Mouse (Mus musculus) lung, postnatal 0 days (tissue): ENCODE measurements around the gene Fnbp1. TPM values are rescaled to one million over a fixed set of nuclear protein-coding genes. Genes with fewer than 3 reads are reported as not detected.

Experiments
- ATAC-seq: fragments of 200-750 bp; cut with Nextera tagmentation; 2 replicates; pipeline ENCODE4 v1.8.0; 2017; ENCODE audit warnings: moderate library complexity
- DNase-seq: peaks from one replicate; pipeline ENCODE4 v3.0.0-alpha.2; 2016; ENCODE audit warnings: low spot score
- H3K27ac ChIP-seq: fragments of 300-500 bp; sonication (generic); 2 replicates; pipeline ENCODE4 v1.5.1; 2014; ENCODE audit warnings: antibody characterized with exemption, mild to moderate bottlenecking, low read length, mixed read lengths
- H3K27me3 ChIP-seq: fragments of 300-500 bp; sonication (generic); replicated peaks from 2 replicates; pipeline ENCODE4 v1.6.1; 2014; ENCODE audit warnings: low read length, mixed read lengths; ENCODE audit not compliant: insufficient read depth
- H3K36me3 ChIP-seq: fragments of 300-500 bp; sonication (generic); 2 replicates; pipeline ENCODE4 v1.6.1; 2014; ENCODE audit warnings: low read length, mixed read lengths; ENCODE audit not compliant: insufficient read depth
- H3K4me1 ChIP-seq: fragments of 300-500 bp; sonication (generic); 2 replicates; pipeline ENCODE4 v1.6.1; 2014; ENCODE audit warnings: antibody characterized with exemption, low read depth, low read length, mixed read lengths; ENCODE audit not compliant: insufficient read depth
- H3K4me2 ChIP-seq: fragments of 300-500 bp; sonication (generic); replicated peaks from 2 replicates; pipeline ENCODE4 v1.6.1; 2014; ENCODE audit warnings: low read depth, mild to moderate bottlenecking, low read length, moderate library complexity, mixed read lengths
- H3K4me3 ChIP-seq: fragments of 300-500 bp; sonication (generic); 2 replicates; pipeline ENCODE4 v1.5.1; 2014; ENCODE audit warnings: low read depth, low read length
- H3K9ac ChIP-seq: fragments of 300-500 bp; sonication (generic); replicated peaks from 2 replicates; pipeline ENCODE4 v1.6.1; 2014; ENCODE audit warnings: low read depth, mild to moderate bottlenecking
- H3K9me3 ChIP-seq: fragments of 300-500 bp; sonication (generic); 2 replicates; pipeline ENCODE4 v1.6.1; 2016; ENCODE audit warnings: low read length, mixed read lengths
- CTCF ChIP-seq: IDR thresholded peaks from 2 replicates; pipeline ENCODE4 v1.5.1; 2016; ENCODE audit warnings: antibody characterized with exemption, mild to moderate bottlenecking
- EP300 ChIP-seq: IDR thresholded peaks from 2 replicates; pipeline ENCODE4 v1.6.1; 2016; ENCODE audit warnings: antibody characterized with exemption, mild to moderate bottlenecking, control low read depth
- WGBS: fragments of 180-500 bp; shearing (Covaris S2); extraction: QIAGEN DNeasy Blood & Tissue Kit; methylation state at CpG from one replicate; pipeline ENCODE4 v1.1.7; 2014; 5-methylcytosine and 5-hydroxymethylcytosine counted together
- polyA plus RNA-seq: library from polyadenylated mRNA; unstranded; fragments of >200 nt; fragmentation: Nextera tagmentation; extraction: Ambion mirVana; gene quantifications from 2 replicates; pipeline ENCODE4 v1.2.1, GENCODE M21; 2015

Gene Fnbp1
- polyA plus RNA-seq, 1 experiment from 2014 or later: 7.2 TPM

DNA sequence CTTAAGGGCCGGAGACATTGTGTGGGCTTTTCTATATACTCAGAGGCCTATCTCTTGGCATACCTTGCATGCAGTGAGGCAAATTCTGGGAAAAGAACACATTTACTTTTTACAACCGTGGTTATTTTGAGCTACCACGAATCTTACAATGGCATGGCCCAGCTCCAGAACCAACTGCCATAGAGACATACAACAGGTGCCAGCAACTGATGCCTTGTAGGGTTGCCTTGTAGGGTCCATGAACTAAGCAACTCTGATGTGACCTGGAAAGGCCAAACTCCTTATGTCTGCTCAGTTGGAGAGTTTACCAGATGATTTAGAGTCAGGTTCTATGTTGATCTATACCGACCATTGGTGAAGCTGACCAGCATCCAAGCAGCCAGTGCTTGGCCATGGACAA, 147.0 kb downstream of the Fnbp1 start:
- TF ChIP-seq CTCF (no peak), EP300 (no peak)
- Histone ChIP-seq H3K4me2 (no peak overlapping the region), H3K27ac (no peak overlapping the region), H3K4me1 (no peaks in the 10 kb centered on the region), H3K27me3 (no peaks in the 10 kb centered on the region), H3K9me3 (no peaks in the 10 kb centered on the region), H3K36me3 (peaks cover under 1% of the 10 kb centered on the region; the same call in 1 of the 2 replicates), H3K9ac (no peak overlapping the region), H3K4me3 (no peak overlapping the region)
- 92% methylated on average over 4 of the region's 4 CpGs for WGBS
- ATAC-seq (no peak), DNase-seq (no peak)

DNA sequence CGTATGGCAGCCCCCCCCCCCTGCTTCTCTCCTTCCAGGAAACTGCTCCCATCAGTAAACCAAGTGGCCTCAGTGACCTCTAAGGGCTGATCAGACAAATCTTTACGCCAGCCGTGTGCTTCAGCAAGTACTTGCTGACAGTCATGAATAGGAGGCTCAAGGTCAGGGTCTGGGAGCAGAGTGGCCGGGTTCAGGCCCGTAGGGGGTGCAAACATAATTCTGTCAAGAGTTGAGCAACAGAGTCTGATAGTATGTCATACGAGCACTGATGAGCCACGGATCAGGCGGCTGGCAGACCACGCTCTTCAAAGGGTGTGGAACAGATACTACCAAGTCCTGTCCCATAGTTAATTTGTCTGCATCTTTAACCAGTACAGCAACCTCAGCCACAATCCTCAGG, 151.6 kb downstream of the Fnbp1 start:
- H3K27me3 ChIP-seq: no peaks in the 10 kb centered on the region
- H3K27ac ChIP-seq: no peak overlapping the region
- no peak overlapping the region for H3K9ac ChIP-seq
- no peaks in the 10 kb centered on the region for H3K4me1 ChIP-seq
- DNase-seq (no peak), ATAC-seq (no peak)
- no peaks in the 10 kb centered on the region for H3K9me3 ChIP-seq
- no peak for TF ChIP-seq EP300
- no peak for TF ChIP-seq CTCF
- no peak overlapping the region for H3K4me3 ChIP-seq
- 86% methylated on average over 9 of the region's 9 CpGs for WGBS
- no peak overlapping the region for H3K4me2 ChIP-seq
- no peaks in the 10 kb centered on the region for H3K36me3 ChIP-seq

DNA sequence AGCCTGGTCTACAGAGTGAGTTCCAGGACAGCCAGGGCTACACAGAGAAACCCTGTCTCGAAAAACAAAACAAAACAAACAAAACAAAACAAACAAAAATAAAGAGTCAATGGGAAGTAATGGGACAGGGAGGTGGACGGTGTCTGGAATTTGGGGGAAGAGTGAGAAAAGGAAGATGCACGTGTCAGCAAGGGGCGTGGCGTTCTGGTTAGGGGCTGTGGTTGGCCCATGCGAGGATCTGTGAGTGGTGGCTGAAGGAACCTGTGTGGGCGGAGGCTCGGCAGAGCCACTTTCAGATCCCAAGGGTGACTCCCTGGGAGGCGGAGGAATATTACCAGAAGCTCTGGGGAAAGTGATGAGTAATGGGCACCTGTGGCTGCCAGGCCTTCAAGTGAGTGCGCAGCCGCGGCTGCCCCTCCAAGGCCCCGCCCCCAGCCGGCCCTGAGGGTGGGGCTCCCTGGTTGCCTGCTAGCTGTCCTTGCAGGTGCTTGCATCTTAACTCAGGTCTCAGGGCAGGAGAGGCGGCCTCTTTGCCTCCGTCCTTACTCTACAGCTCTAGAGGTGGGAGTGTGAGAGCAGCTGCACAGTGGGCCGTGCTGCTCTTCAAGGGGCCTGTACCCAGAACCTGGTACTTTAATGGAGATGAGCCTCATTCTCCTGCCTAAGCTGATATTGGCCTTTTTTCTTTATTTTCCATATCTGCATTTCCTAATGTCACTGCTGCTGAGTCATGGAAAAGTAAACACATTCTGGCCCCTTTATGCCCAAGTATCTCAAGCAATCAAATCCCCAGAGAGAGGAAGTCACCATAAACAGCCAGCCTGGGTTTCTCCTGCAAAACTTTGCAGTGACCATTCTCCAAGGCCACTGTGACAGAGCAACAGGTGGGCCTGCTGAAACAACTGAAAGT, 156.4 kb downstream of the Fnbp1 start:
- peaks cover 12% of the 10 kb centered on the region; the same call in 1 of the 2 replicates for H3K4me1 ChIP-seq
- TF ChIP-seq CTCF: no peak
- TF ChIP-seq EP300: no peak
- no peaks in the 10 kb centered on the region for H3K9me3 ChIP-seq
- DNase-seq (peak; percentile 93), ATAC-seq (peak; percentile 15)
- no peaks in the 10 kb centered on the region for H3K36me3 ChIP-seq
- 31% methylated on average over 17 of the region's 17 CpGs for WGBS
- H3K4me2 ChIP-seq: 0 out of 2 replicates have a peak overlapping the region, but pooled peaks have one; percentile 25
- no peak overlapping the region; the same call in 1 of the 2 replicates for H3K27ac ChIP-seq
- no peaks in the 10 kb centered on the region for H3K27me3 ChIP-seq
- H3K9ac ChIP-seq: no peak overlapping the region
- no peak overlapping the region for H3K4me3 ChIP-seq

DNA sequence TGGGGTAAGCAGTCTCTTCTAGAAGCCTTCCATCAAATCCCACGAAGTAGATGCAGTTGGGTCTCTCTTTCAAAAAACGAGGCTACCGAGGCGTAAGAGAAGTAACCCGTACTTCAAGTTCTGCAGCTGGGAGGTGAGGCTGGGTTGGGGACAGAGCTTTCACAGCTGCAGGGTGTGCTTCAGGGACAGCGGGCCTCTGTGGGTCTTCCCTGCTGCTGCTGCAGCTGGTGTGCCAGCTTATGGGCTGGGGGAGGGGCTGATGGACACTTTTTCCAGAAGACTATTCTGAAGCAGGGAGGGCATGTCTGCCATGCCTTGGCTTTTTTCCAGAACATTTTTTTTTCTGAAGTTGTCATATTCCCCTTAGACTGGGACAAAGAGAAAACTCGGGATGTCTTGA, 158.8 kb downstream of the Fnbp1 start:
- no peak for ATAC-seq
- Histone ChIP-seq H3K4me2 (peak overlapping the region; percentile 89), H3K9ac (no peak overlapping the region; the same call in 1 of the 2 replicates), H3K27ac (no peak overlapping the region), H3K4me3 (peak overlapping the region; percentile 77; the same call in 1 of the 2 replicates), H3K36me3 (no peaks in the 10 kb centered on the region), H3K9me3 (no peaks in the 10 kb centered on the region), H3K4me1 (peaks cover 12% of the 10 kb centered on the region; the same call in 1 of the 2 replicates), H3K27me3 (no peaks in the 10 kb centered on the region)
- DNase-seq: peak; percentile 16
- WGBS: 33% methylated on average over 7 of the region's 7 CpGs
- TF ChIP-seq CTCF: no peak
- no peak for TF ChIP-seq EP300

DNA sequence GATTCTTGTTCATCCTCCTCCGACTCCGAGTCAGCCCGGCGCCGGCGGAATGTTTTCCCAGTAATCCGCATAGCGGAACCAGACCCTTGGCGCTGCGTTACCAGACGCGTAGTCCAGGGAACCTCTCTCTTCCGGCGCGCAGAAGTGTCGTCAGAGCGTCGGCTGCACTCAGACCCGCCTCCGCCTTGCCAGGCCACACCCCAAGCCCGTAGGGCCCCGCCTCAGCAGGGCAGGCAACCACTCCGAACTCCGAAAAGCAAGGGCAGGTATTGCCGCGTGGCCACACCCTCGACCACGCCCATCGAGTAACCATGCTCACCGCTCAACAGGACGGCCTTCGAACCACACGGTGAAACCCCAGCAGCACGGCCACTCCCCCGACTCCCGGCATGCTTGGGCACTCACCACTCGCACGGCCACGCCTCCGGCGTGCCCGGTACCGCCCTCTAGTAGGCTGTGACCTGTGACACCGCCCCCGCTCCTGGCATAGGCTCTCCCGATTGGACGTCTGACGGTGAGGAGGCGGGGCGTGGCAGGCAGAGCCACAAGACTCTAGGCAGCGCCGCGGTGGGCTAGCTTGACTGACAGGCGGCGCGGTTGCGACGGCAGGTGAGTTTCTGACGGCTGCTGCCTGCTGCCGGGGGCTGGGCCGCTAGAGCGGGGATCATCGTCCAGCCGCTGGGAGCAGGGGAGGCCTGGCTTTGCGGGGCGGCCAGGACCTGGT, 159.9 kb downstream of the Fnbp1 start, which contains the start of the genes BC005624 and Usp20:
TSS of gene BC005624 (minus strand) at position 412 of the 724 bp plus-strand sequence.
TSS of gene Usp20 (plus strand) at position 490 of the 724 bp plus-strand sequence.
- peak; percentile 100 for DNase-seq
- Histone ChIP-seq H3K27me3 (no peaks in the 10 kb centered on the region), H3K4me3 (peak within 1 kb of the TSS; percentile 77), H3K9me3 (no peaks in the 10 kb centered on the region), H3K27ac (peak within 1 kb of the TSS; percentile 47; the same call in 1 of the 2 replicates), H3K9ac (peak within 1 kb of the TSS; percentile 56), H3K4me2 (peak within 1 kb of the TSS; percentile 89), H3K36me3 (peaks cover under 1% of the 10 kb centered on the region; the same call in 1 of the 2 replicates), H3K4me1 (peaks cover 12% of the 10 kb centered on the region; the same call in 1 of the 2 replicates)
- under 1% methylated on average over 63 of the region's 66 CpGs for WGBS
- no peak; the same call in 1 of the 2 replicates for TF ChIP-seq CTCF
- ATAC-seq: peak; percentile 97

Other genes with a start within 250 kb of the Fnbp1 start
- 20.0 and 29.8 TPM in 2 replicates for gene Ptges, start 212.1 kb downstream of the Fnbp1 start, polyA plus RNA-seq
- gene Tor1b, start 189.0 kb downstream of the Fnbp1 start, polyA plus RNA-seq: 23.3 and 24.6 TPM in 2 replicates
- 54.6 and 57.5 TPM in 2 replicates for gene Tor1a, start 174.1 kb downstream of the Fnbp1 start, polyA plus RNA-seq
- gene BC005624, start 159.8 kb downstream of the Fnbp1 start, polyA plus RNA-seq: 41.0 and 43.6 TPM in 2 replicates
- 8.4 and 9.6 TPM in 2 replicates for gene Usp20, start 159.7 kb downstream of the Fnbp1 start, polyA plus RNA-seq
- 26.2 TPM in 2 replicates for gene Gpr107, start 10.3 kb upstream of the Fnbp1 start, polyA plus RNA-seq
- 3.8 and 4.7 TPM in 2 replicates for gene Ncs1, start 103.8 kb upstream of the Fnbp1 start, polyA plus RNA-seq
- gene Hmcn2, start 172.4 kb upstream of the Fnbp1 start, polyA plus RNA-seq: 1.1 and 1.3 TPM in 2 replicates